Mouse (Mus musculus) urinary bladder, postnatal 25 days (tissue): ENCODE measurements around the gene Ttc30a2.
"Not testable (repeated sequence)": the region's sequence is repeated elsewhere in the genome, so short reads cannot be mapped to it uniquely, and the experiment has no call there.

Experiments used
- DNase-seq: peaks from one replicate; pipeline ENCODE4 v3.0.0; 2022; ENCODE audit warnings: low spot score

The Ttc30a2 gene

GRCm38 (mm10) chr2:75977752-75978368 lies at the start of gene Ttc30a2:
Gene Ttc30a2, minus strand, starts transcription at chr2:75978170.
- DNase-seq, result not testable (repeated sequence)

GRCm38 (mm10) chr2:76016890-76017289 lies 38.9 kb upstream of the Ttc30a2 start:
- no peak for DNase-seq

- DNase-seq, result no peak
Observed at GRCm38 (mm10) chr2:76016136-76016535, 38.2 kb upstream of the Ttc30a2 start.

- no peak for DNase-seq
Observed at GRCm38 (mm10) chr2:76015460-76015859, 37.5 kb upstream of the Ttc30a2 start.

- DNase-seq, result no peak
Observed at GRCm38 (mm10) chr2:76014659-76015058, 36.7 kb upstream of the Ttc30a2 start.

- no peak for DNase-seq
Observed at GRCm38 (mm10) chr2:76006194-76006593, 28.2 kb upstream of the Ttc30a2 start.

- no peak for DNase-seq
Observed at GRCm38 (mm10) chr2:76002899-76003298, 24.9 kb upstream of the Ttc30a2 start.

GRCm38 (mm10) chr2:76001392-76001791 lies 23.4 kb upstream of the Ttc30a2 start:
- peak; percentile 72 for DNase-seq

GRCm38 (mm10) chr2:75999636-76000035 lies 21.7 kb upstream of the Ttc30a2 start:
- DNase-seq, result no peak

GRCm38 (mm10) chr2:75998692-75999091 lies 20.7 kb upstream of the Ttc30a2 start:
- DNase-seq, result no peak

GRCm38 (mm10) chr2:75997726-75998125 lies 19.8 kb upstream of the Ttc30a2 start:
- no peak for DNase-seq

GRCm38 (mm10) chr2:75994841-75995240 lies 16.9 kb upstream of the Ttc30a2 start:
- no peak for DNase-seq

- no peak for DNase-seq
Observed at GRCm38 (mm10) chr2:75991581-75992205, 13.7 kb upstream of the Ttc30a2 start.

GRCm38 (mm10) chr2:75990885-75991539 lies 13.0 kb upstream of the Ttc30a2 start:
- peak; percentile 21 for DNase-seq

- DNase-seq, result no peak
Observed at GRCm38 (mm10) chr2:75989694-75990093, 11.7 kb upstream of the Ttc30a2 start.

GRCm38 (mm10) chr2:75988779-75989363 lies 10.9 kb upstream of the Ttc30a2 start:
- DNase-seq, result no peak

- DNase-seq, result no peak
Observed at GRCm38 (mm10) chr2:75988378-75988777, 10.4 kb upstream of the Ttc30a2 start.

- DNase-seq, result no peak
Observed at GRCm38 (mm10) chr2:75987739-75988138, 9.8 kb upstream of the Ttc30a2 start.

- DNase-seq, result peak; percentile 20
Observed at GRCm38 (mm10) chr2:75985124-75985523, 7.2 kb upstream of the Ttc30a2 start.

- DNase-seq, result no peak
Observed at GRCm38 (mm10) chr2:75983847-75984246, 5.9 kb upstream of the Ttc30a2 start.

- no peak for DNase-seq
Observed at GRCm38 (mm10) chr2:75983091-75983490, 5.1 kb upstream of the Ttc30a2 start.

- DNase-seq, result no peak
Observed at GRCm38 (mm10) chr2:75982626-75983025, 4.7 kb upstream of the Ttc30a2 start.
